Mouse (Mus musculus) right cerebral cortex, adult 18-20 months (tissue): ENCODE data around the gene Pink1.
"Not testable (repeated sequence)": the region's sequence is repeated elsewhere in the genome, so short reads cannot be mapped to it uniquely, and the experiment has no call there.

Experiments
- DNase-seq: peaks from one replicate; pipeline ENCODE4 v3.0.0; 2022; ENCODE audit warnings: mixed read lengths

The Pink1 gene

GRCm38 (mm10) chr4:138341393-138341792 lies 15.3 kb upstream of the Pink1 start:
- no peak for DNase-seq

GRCm38 (mm10) chr4:138339963-138340362 lies 13.9 kb upstream of the Pink1 start:
- no peak for DNase-seq

GRCm38 (mm10) chr4:138337341-138337740 lies 11.2 kb upstream of the Pink1 start:
- DNase-seq: no peak

GRCm38 (mm10) chr4:138336876-138337275 lies 10.8 kb upstream of the Pink1 start:
- DNase-seq: no peak

GRCm38 (mm10) chr4:138335648-138336047 lies 9.5 kb upstream of the Pink1 start:
- no peak for DNase-seq

- no peak for DNase-seq
Measured at GRCm38 (mm10) chr4:138335036-138335435, 8.9 kb upstream of the Pink1 start.

- no peak for DNase-seq
Measured at GRCm38 (mm10) chr4:138333135-138333534, 7.0 kb upstream of the Pink1 start.

- no peak for DNase-seq
Measured at GRCm38 (mm10) chr4:138331647-138332046, 5.5 kb upstream of the Pink1 start.

- no peak for DNase-seq
Measured at GRCm38 (mm10) chr4:138330264-138330671, 4.2 kb upstream of the Pink1 start.

GRCm38 (mm10) chr4:138327891-138328470 lies 1.9 kb upstream of the Pink1 start:
- no peak for DNase-seq

- not testable (repeated sequence) for DNase-seq
Measured at GRCm38 (mm10) chr4:138327155-138327554, 1.0 kb upstream of the Pink1 start.

GRCm38 (mm10) chr4:138325466-138326076 lies 536 bp downstream of the Pink1 start:
- peak; percentile 95 for DNase-seq

- DNase-seq: no peak
Measured at GRCm38 (mm10) chr4:138324451-138324850, 1.7 kb downstream of the Pink1 start.

GRCm38 (mm10) chr4:138323753-138324152 lies 2.4 kb downstream of the Pink1 start:
- DNase-seq: no peak

GRCm38 (mm10) chr4:138322692-138323091 lies 3.4 kb downstream of the Pink1 start:
- DNase-seq: no peak

- no peak for DNase-seq
Measured at GRCm38 (mm10) chr4:138321488-138321887, 4.6 kb downstream of the Pink1 start.

- DNase-seq: no peak
Measured at GRCm38 (mm10) chr4:138320711-138321110, 5.4 kb downstream of the Pink1 start.

- peak; percentile 83 for DNase-seq
Measured at GRCm38 (mm10) chr4:138319508-138319907, 6.6 kb downstream of the Pink1 start.

- DNase-seq: peak; percentile 61
Measured at GRCm38 (mm10) chr4:138318509-138319266, 7.4 kb downstream of the Pink1 start.

GRCm38 (mm10) chr4:138316369-138316768 lies 9.7 kb downstream of the Pink1 start:
- no peak for DNase-seq

- DNase-seq: no peak
Measured at GRCm38 (mm10) chr4:138315781-138316180, 10.3 kb downstream of the Pink1 start.

GRCm38 (mm10) chr4:138313795-138314194 lies 12.3 kb downstream of the Pink1 start:
- no peak for DNase-seq

GRCm38 (mm10) chr4:138313021-138313420 lies 13.1 kb downstream of the Pink1 start:
- DNase-seq: no peak

GRCm38 (mm10) chr4:138312105-138312504 lies 14.0 kb downstream of the Pink1 start:
- no peak for DNase-seq
